Mouse (Mus musculus) MEL (cell line): Measurements from ENCODE around the gene Cd274. TPM values are rescaled to one million over a fixed set of nuclear protein-coding genes. Genes with fewer than 3 reads are reported as not detected.

Experiments used
- DNase-seq: peaks from one replicate; pipeline ENCODE4 v3.0.0; 2011; ENCODE audit warnings: low read depth, low spot score
- H3K27ac ChIP-seq: 2 replicates; pipeline ENCODE4 v1.5.1; 2012; ENCODE audit warnings: low read depth, mild to moderate bottlenecking, control low read depth, low read length, moderate library complexity; ENCODE audit not compliant: control insufficient read depth
- H3K27me3 ChIP-seq, 2 experiments: fragments of 150-350 bp in 1 of 2; sonication (generic) in 1 of 2; 2 replicates each; pipeline ENCODE4 v1.6.1; 2012; ENCODE audit warnings: low read length in 2 of 2, mild to moderate bottlenecking in 2 of 2, improper control_type of control experiment in 1 of 2, moderate library complexity in 1 of 2; ENCODE audit not compliant: insufficient read depth in 2 of 2, control insufficient read depth in 1 of 2
- H3K36me3 ChIP-seq, 2 experiments: 2 replicates each; pipeline ENCODE4 v1.6.1; 2012 to 2014; ENCODE audit warnings: low read length in 2 of 2, improper control_type of control experiment in 1 of 2, inconsistent platforms in 1 of 2, mild to moderate bottlenecking in 1 of 2; ENCODE audit not compliant: insufficient read depth in 2 of 2, control insufficient read depth in 1 of 2
- H3K4me1 ChIP-seq, 2 experiments: fragments of 150-350 bp in 1 of 2; sonication (generic) in 1 of 2; 2 replicates each; pipeline ENCODE4 v1.6.1; 2012; ENCODE audit warnings: low read length in 2 of 2, improper control_type of control experiment in 1 of 2, mild to moderate bottlenecking in 1 of 2; ENCODE audit not compliant: insufficient read depth in 2 of 2, control insufficient read depth in 1 of 2
- H3K4me3 ChIP-seq, 2 experiments: fragments of 150-350 bp in 1 of 2; sonication (generic) in 1 of 2; 2 replicates each; pipeline ENCODE4 v1.5.1; 2012; ENCODE audit warnings: low read depth in 2 of 2, low read length in 2 of 2, mild to moderate bottlenecking in 2 of 2, moderate library complexity in 2 of 2, control low read depth in 1 of 2, improper control_type of control experiment in 1 of 2; ENCODE audit not compliant: control insufficient read depth in 1 of 2, insufficient read depth in 1 of 2
- H3K79me2 ChIP-seq: 2 replicates; pipeline ENCODE4 v1.6.1; 2012; ENCODE audit warnings: mild to moderate bottlenecking, low read length, moderate library complexity; ENCODE audit not compliant: control insufficient read depth, poor library complexity, insufficient read depth
- H3K9ac ChIP-seq: 2 replicates; pipeline ENCODE4 v1.6.1; 2012; ENCODE audit warnings: low read depth, mild to moderate bottlenecking, control low read depth, low read length, moderate library complexity; ENCODE audit not compliant: control insufficient read depth, poor library complexity, severe bottlenecking
- H3K9me3 ChIP-seq: fragments of 150-350 bp; sonication (generic); replicated peaks from 2 replicates; pipeline ENCODE4 v1.6.1; 2012; ENCODE audit warnings: mild to moderate bottlenecking, low read length, improper control_type of control experiment, moderate library complexity; ENCODE audit not compliant: insufficient read depth
- ELF1 ChIP-seq: IDR thresholded peaks from 2 replicates; pipeline ENCODE4 v1.6.1; 2014; ENCODE audit warnings: low read depth, mild to moderate bottlenecking, inconsistent platforms, low read length, improper control_type of control experiment, moderate library complexity
- GABPA ChIP-seq: IDR thresholded peaks from 2 replicates; pipeline ENCODE4 v1.6.1; 2012; ENCODE audit warnings: low read depth, mild to moderate bottlenecking, inconsistent platforms, low read length, improper control_type of control experiment, moderate library complexity
- JUND ChIP-seq: IDR thresholded peaks from 2 replicates; pipeline ENCODE4 v1.6.1; 2011; ENCODE audit warnings: low read depth, mild to moderate bottlenecking, improper control_type of control experiment, low read length
- KAT2A ChIP-seq: conservative IDR thresholded peaks from 2 replicates; pipeline ENCODE4 v1.6.1; 2012; ENCODE audit warnings: low read depth, low read length, improper control_type of control experiment, inconsistent platforms
- MAZ ChIP-seq: IDR thresholded peaks from 2 replicates; pipeline ENCODE4 v1.6.1; 2012; ENCODE audit warnings: low read depth, mild to moderate bottlenecking, inconsistent platforms, low read length, improper control_type of control experiment
- MEF2A ChIP-seq: IDR thresholded peaks from 2 replicates; pipeline ENCODE4 v1.6.1; 2014; ENCODE audit warnings: low read depth, mild to moderate bottlenecking, inconsistent platforms, low read length, improper control_type of control experiment; ENCODE audit not compliant: poor library complexity, insufficient replicate concordance, severe bottlenecking; ENCODE audit errors: extremely low read depth
- MXI1 ChIP-seq: IDR thresholded peaks from 2 replicates; pipeline ENCODE4 v1.6.1; 2011; ENCODE audit warnings: mild to moderate bottlenecking, low read depth, low read length, improper control_type of control experiment
- NELFE ChIP-seq: IDR thresholded peaks from 2 replicates; pipeline ENCODE4 v1.6.1; 2011; ENCODE audit warnings: low read depth, low read length, improper control_type of control experiment
- SIN3A ChIP-seq: IDR thresholded peaks from 2 replicates; pipeline ENCODE4 v1.6.1; 2012; ENCODE audit warnings: low read length, improper control_type of control experiment, inconsistent platforms
- UBTF ChIP-seq: IDR thresholded peaks from 2 replicates; pipeline ENCODE4 v1.6.1; 2012; ENCODE audit warnings: low read depth, mild to moderate bottlenecking, inconsistent platforms, low read length, improper control_type of control experiment, moderate library complexity, borderline replicate concordance; ENCODE audit not compliant: insufficient read depth
- USF2 ChIP-seq, 2 experiments: IDR thresholded peaks; 2 replicates each; pipeline ENCODE4 v1.6.1; 2011 to 2012; ENCODE audit warnings: improper control_type of control experiment in 2 of 2, low read length in 2 of 2, borderline replicate concordance in 1 of 2, inconsistent platforms in 1 of 2, low read depth in 1 of 2, mild to moderate bottlenecking in 1 of 2; ENCODE audit not compliant: insufficient read depth in 1 of 2
- ZC3H11A ChIP-seq: IDR thresholded peaks from 2 replicates; pipeline ENCODE4 v1.6.1; 2012; ENCODE audit warnings: low read depth, mild to moderate bottlenecking, inconsistent platforms, low read length, improper control_type of control experiment
- ZKSCAN1 ChIP-seq: IDR thresholded peaks from 2 replicates; pipeline ENCODE4 v1.6.1; 2012; ENCODE audit warnings: low read depth, mild to moderate bottlenecking, inconsistent platforms, low read length, improper control_type of control experiment, moderate library complexity
- polyA plus RNA-seq, 2 experiments: library from polyadenylated mRNA; stranded (reverse) in 1 of 2; unstranded in 1 of 2; fragments of >175 nt in 1 of 2; fragments of >200 nt in 1 of 2; gene quantifications; 2 replicates each; pipeline versions ENCODE4 v1.2.1 to v1.2.4; 2012; ENCODE audit warnings: low replicate concordance in 2 of 2, low read depth in 1 of 2; ENCODE audit not compliant: insufficient read length in 2 of 2, insufficient read depth in 1 of 2, missing spikeins in 1 of 2
- total RNA-seq: library from RNA; depleted of rRNA; stranded (reverse); fragments of 300-350 nt; gene quantifications from 2 replicates; pipeline ENCODE4 v1.2.3, GENCODE M21; 2012

Gene Cd274
- total and polyA plus RNA-seq, 3 experiments = 3.1 to 5.0 TPM; not detected in 1

DNA sequence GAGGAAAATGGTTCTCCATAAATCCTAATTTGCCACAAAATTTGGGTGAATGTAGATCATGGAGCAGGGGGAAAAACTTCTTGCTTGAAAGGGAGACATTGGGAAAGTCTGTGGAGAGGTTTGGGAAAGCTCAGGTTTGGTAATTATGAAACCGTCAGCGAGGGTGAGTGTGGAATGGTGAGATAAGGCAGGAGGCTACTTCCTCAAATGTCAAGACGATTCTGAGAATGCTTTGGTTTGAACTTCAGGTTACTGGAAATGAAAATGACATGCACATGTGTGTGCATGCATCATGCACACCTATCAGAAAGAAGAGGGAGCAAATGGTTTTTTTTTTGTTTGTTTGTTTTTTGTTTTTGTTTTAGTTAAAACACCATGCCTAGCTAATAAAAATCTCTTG, 33.2 kb downstream of the Cd274 start (continued):
- TF ChIP-seq GABPA (no peak), KAT2A (no peak), MXI1 (peak; percentile 96), JUND (peak; percentile 88), ELF1 (peak; percentile 78)

DNA sequence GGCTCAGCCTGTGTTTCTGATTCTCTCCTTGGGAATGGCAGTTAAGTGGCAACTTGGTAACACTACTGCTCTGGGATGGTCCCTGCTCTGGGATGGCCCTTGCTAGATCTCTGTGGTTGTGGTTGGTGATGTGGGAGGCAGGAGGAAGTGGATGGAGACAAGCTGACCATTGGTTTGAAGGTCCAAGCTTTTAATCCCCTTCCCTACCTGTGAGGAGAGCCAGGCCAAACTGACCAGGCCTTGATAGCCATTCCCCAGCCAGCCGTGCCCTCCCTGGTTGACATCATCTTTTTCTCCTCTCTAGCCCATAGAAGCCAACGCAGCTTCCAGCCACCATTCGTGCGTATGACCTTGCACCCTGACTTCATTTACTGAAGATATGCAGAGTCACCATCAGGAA, 35.4 kb downstream of the Cd274 start:
- Histone ChIP-seq H3K4me1 (peaks cover 12 to 26% of the 10 kb centered on the region in 2 experiments), H3K36me3 (peaks cover 0 to 23% of the 10 kb centered on the region in 2 experiments; a peak in 2 of 4 replicates), H3K9ac (no peak overlapping the region), H3K27ac (no peak overlapping the region), H3K79me2 (no peaks in the 10 kb centered on the region), H3K9me3 (no peaks in the 10 kb centered on the region), H3K4me3 (no peak overlapping the region), H3K27me3 (no peaks in the 10 kb centered on the region)
- TF ChIP-seq NELFE = no peak
- TF ChIP-seq ZKSCAN1 = no peak
- no peak for TF ChIP-seq MAZ
- no peak for TF ChIP-seq ZC3H11A
- TF ChIP-seq MEF2A = no peak
- TF ChIP-seq SIN3A = no peak
- no peak for DNase-seq

DNA sequence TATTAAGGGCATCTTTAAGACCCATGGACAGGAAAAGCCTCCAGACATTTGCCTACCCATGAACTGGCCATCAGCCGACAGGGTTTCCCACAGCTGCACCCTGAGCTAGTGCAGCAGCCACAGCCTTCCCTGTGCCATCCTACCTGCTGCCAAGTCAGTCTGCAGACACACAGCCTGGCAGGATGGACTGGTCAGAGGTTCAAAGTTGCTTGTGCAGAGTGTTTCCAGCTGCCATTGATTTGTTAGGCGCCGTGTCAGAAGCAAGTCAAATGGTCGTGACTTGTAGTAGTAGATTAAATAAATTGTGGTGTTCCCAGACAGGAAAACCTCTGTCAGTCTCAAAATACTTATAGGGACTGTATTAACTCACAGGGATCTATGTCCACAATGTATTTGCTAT, 36.0 kb downstream of the Cd274 start:
- peaks cover 0 to 23% of the 10 kb centered on the region in 2 experiments; a peak in 2 of 4 replicates for H3K36me3 ChIP-seq
- H3K27me3 ChIP-seq = no peaks in the 10 kb centered on the region
- no peak for DNase-seq
- no peaks in the 10 kb centered on the region for H3K9me3 ChIP-seq
- TF ChIP-seq USF2 (IDR thresholded peaks at IDR 0.05; ENCODE audit: borderline replicate concordance in 1 of 2, insufficient read depth in 1 of 2, low read depth in 1 of 2, low read length in 2 of 2) (no peak), MEF2A (no peak), UBTF (no peak)
- H3K27ac ChIP-seq = no peak overlapping the region
- no peak overlapping the region for H3K4me3 ChIP-seq
- no peaks in the 10 kb centered on the region for H3K79me2 ChIP-seq
- no peak overlapping the region for H3K9ac ChIP-seq
- peaks cover 12 to 26% of the 10 kb centered on the region in 2 experiments for H3K4me1 ChIP-seq
